Mouse (Mus musculus) liver, adult 2 months (tissue): ENCODE data around the gene Pgbd1.

Experiments used
- CTCF ChIP-seq: fragments of 200-500 bp; IDR thresholded peaks from 2 replicates; pipeline ENCODE4 v1.5.1; 2011; ENCODE audit warnings: low read depth, low read length, control low read depth
- POLR2A ChIP-seq: fragments of 200-500 bp; IDR thresholded peaks from 2 replicates; pipeline ENCODE4 v1.6.1; 2011; ENCODE audit warnings: low read length, control low read depth; ENCODE audit not compliant: insufficient read depth; ENCODE audit errors: extremely low read depth

DNA sequence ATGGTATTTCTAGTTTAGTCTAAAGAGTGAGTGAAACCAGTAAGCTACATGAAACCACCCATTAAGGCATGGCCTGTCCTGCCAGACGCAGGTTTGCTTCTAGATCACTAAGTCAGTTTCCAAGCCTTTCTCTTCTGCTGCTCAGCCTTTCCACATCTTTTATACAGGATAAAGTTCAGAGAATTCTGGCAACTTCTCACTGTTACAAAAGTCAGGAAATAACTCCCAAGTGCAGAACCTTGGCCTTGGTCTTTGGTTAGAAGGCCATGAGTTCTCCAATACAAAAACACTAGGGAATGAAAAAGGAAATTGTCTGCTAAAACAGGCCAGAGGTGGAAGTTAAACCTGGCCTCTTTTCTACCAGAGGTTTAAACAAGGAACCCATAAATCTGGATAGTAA is 45.6 kb downstream of the Pgbd1 start:
- no peak for TF ChIP-seq POLR2A
- no peak for TF ChIP-seq CTCF
